Mouse (Mus musculus): ENCODE measurements around the gene Gtf3c2. TPM values are rescaled to one million over a fixed set of nuclear protein-coding genes. Genes with fewer than 3 reads are reported as not detected.
A peak's percentile ranks its signal among the peaks of the same experiment; 100 is the strongest.

Gene Gtf3c2
- polyA plus RNA-seq, 1 experiment from 2014 or later, result 87.5 TPM

- Histone ChIP-seq H3K36me3 (peaks cover 69% of the 10 kb centered on the region), H3K4me3 (no peak overlapping the region), H3K4me1 (peaks cover 31% of the 10 kb centered on the region), H3K9ac (no peak overlapping the region), H3K9me3 (peaks cover 6% of the 10 kb centered on the region), H3K27ac (no peak overlapping the region), H3K27me3 (no peaks in the 10 kb centered on the region), H3K4me2 (no peak overlapping the region)
- WGBS, result 92% methylated on average over 4 of the region's 4 CpGs
- ATAC-seq (ENCODE audit: insufficient number of reproducible peaks, insufficient read depth, low FRiP score, low TSS enrichment, low read depth), result no peak
Observed at GRCm38 (mm10) chr5:31195671-31196070, 15.7 kb upstream of the Gtf3c2 start.

- WGBS, result 92% methylated on average over 16 of the region's 16 CpGs
- peaks cover 23% of the 10 kb centered on the region for H3K4me1 ChIP-seq
- no peaks in the 10 kb centered on the region for H3K9me3 ChIP-seq
- H3K4me2 ChIP-seq, result peak overlapping the region; percentile 83
- H3K27ac ChIP-seq, result no peak overlapping the region
- H3K9ac ChIP-seq, result no peak overlapping the region; the same call in 1 of the 2 replicates
- peaks cover 69% of the 10 kb centered on the region for H3K36me3 ChIP-seq
- H3K4me3 ChIP-seq, result peak overlapping the region; percentile 87
- ATAC-seq (ENCODE audit: insufficient number of reproducible peaks, insufficient read depth, low FRiP score, low TSS enrichment, low read depth), result no peak
- H3K27me3 ChIP-seq, result no peaks in the 10 kb centered on the region
Observed at GRCm38 (mm10) chr5:31194486-31195485, 14.8 kb upstream of the Gtf3c2 start.

GRCm38 (mm10) chr5:31193631-31194281 is 13.8 kb upstream of the Gtf3c2 start:
- Histone ChIP-seq H3K9ac (peak overlapping the region; percentile 97), H3K27me3 (no peaks in the 10 kb centered on the region), H3K4me1 (peaks cover 21% of the 10 kb centered on the region), H3K9me3 (no peaks in the 10 kb centered on the region), H3K36me3 (peaks cover 67% of the 10 kb centered on the region), H3K4me3 (peak overlapping the region; percentile 87), H3K27ac (peak overlapping the region; percentile 89), H3K4me2 (peak overlapping the region; percentile 83)
- WGBS, result 11% methylated on average over 25 of the region's 25 CpGs
- no peak for ATAC-seq (ENCODE audit: insufficient number of reproducible peaks, insufficient read depth, low FRiP score, low TSS enrichment, low read depth)

GRCm38 (mm10) chr5:31192939-31193630 is 13.1 kb upstream of the Gtf3c2 start, which contains the start of the genes Snx17 and Eif2b4:
Gene Snx17, plus strand, starts transcription at chr5:31193227.
Gene Eif2b4, minus strand, starts transcription at chr5:31193430.
- ATAC-seq (ENCODE audit: insufficient number of reproducible peaks, insufficient read depth, low FRiP score, low TSS enrichment, low read depth), result peak; percentile 95
- under 1% methylated on average over 48 of the region's 48 CpGs for WGBS
- H3K27ac ChIP-seq, result peak within 1 kb of the TSS; percentile 89
- H3K9me3 ChIP-seq, result no peaks in the 10 kb centered on the region
- H3K36me3 ChIP-seq, result peaks cover 67% of the 10 kb centered on the region
- peak within 1 kb of the TSS; percentile 83 for H3K4me2 ChIP-seq
- no peaks in the 10 kb centered on the region for H3K27me3 ChIP-seq
- peaks cover 21% of the 10 kb centered on the region for H3K4me1 ChIP-seq
- H3K9ac ChIP-seq, result peak within 1 kb of the TSS; percentile 97
- peak within 1 kb of the TSS; percentile 87 for H3K4me3 ChIP-seq

GRCm38 (mm10) chr5:31192045-31192938 is 12.3 kb upstream of the Gtf3c2 start:
- Histone ChIP-seq H3K27ac (peak overlapping the region; percentile 70), H3K4me3 (peak overlapping the region; percentile 87), H3K9me3 (no peaks in the 10 kb centered on the region), H3K4me2 (peak overlapping the region; percentile 81), H3K4me1 (peaks cover 21% of the 10 kb centered on the region), H3K36me3 (peaks cover 67% of the 10 kb centered on the region), H3K27me3 (no peaks in the 10 kb centered on the region), H3K9ac (peak overlapping the region; percentile 97)
- peak; percentile 56 for ATAC-seq (ENCODE audit: insufficient number of reproducible peaks, insufficient read depth, low FRiP score, low TSS enrichment, low read depth)
- 12% methylated on average over 42 of the region's 42 CpGs for WGBS

GRCm38 (mm10) chr5:31190201-31190600 is 10.3 kb upstream of the Gtf3c2 start:
- peaks cover 52% of the 10 kb centered on the region for H3K36me3 ChIP-seq
- H3K27me3 ChIP-seq, result no peaks in the 10 kb centered on the region
- no peak overlapping the region for H3K9ac ChIP-seq
- H3K4me1 ChIP-seq, result peaks cover 21% of the 10 kb centered on the region
- no peaks in the 10 kb centered on the region for H3K9me3 ChIP-seq
- 90% methylated on average over 9 of the region's 9 CpGs for WGBS
- H3K27ac ChIP-seq, result no peak overlapping the region
- 0 out of 2 replicates have a peak overlapping the region, but pooled peaks have one; percentile 3 for H3K4me3 ChIP-seq
- no peak for ATAC-seq (ENCODE audit: insufficient number of reproducible peaks, insufficient read depth, low FRiP score, low TSS enrichment, low read depth)
- H3K4me2 ChIP-seq, result no peak overlapping the region

- Histone ChIP-seq H3K27ac (no peak overlapping the region), H3K27me3 (no peaks in the 10 kb centered on the region), H3K9ac (no peak overlapping the region), H3K36me3 (peaks cover 46% of the 10 kb centered on the region), H3K9me3 (no peaks in the 10 kb centered on the region), H3K4me3 (no peak overlapping the region), H3K4me2 (no peak overlapping the region), H3K4me1 (peaks cover 11% of the 10 kb centered on the region)
- ATAC-seq (ENCODE audit: insufficient number of reproducible peaks, insufficient read depth, low FRiP score, low TSS enrichment, low read depth), result no peak
- WGBS, result 82% methylated on average over 4 of the region's 4 CpGs
Observed at GRCm38 (mm10) chr5:31188223-31188840, 8.4 kb upstream of the Gtf3c2 start.

- Histone ChIP-seq H3K27ac (no peak overlapping the region), H3K4me2 (no peak overlapping the region), H3K36me3 (peaks cover 20% of the 10 kb centered on the region), H3K27me3 (no peaks in the 10 kb centered on the region), H3K4me3 (no peak overlapping the region), H3K4me1 (peaks cover 8% of the 10 kb centered on the region), H3K9ac (no peak overlapping the region), H3K9me3 (no peaks in the 10 kb centered on the region)
- ATAC-seq (ENCODE audit: insufficient number of reproducible peaks, insufficient read depth, low FRiP score, low TSS enrichment, low read depth), result no peak
- WGBS, result 57% methylated on average over 4 of the region's 4 CpGs
Observed at GRCm38 (mm10) chr5:31183678-31184077, 3.7 kb upstream of the Gtf3c2 start.

- no peak for ATAC-seq (ENCODE audit: insufficient number of reproducible peaks, insufficient read depth, low FRiP score, low TSS enrichment, low read depth)
- Histone ChIP-seq H3K4me1 (peaks cover 12% of the 10 kb centered on the region), H3K9ac (no peak overlapping the region), H3K36me3 (peaks cover 4% of the 10 kb centered on the region; the same call in 1 of the 2 replicates), H3K9me3 (no peaks in the 10 kb centered on the region), H3K27ac (no peak overlapping the region), H3K4me3 (no peak overlapping the region), H3K27me3 (no peaks in the 10 kb centered on the region), H3K4me2 (no peak overlapping the region)
- 89% methylated on average over 9 of the region's 9 CpGs for WGBS
Observed at GRCm38 (mm10) chr5:31181183-31181770, 1.3 kb upstream of the Gtf3c2 start.

GRCm38 (mm10) chr5:31179301-31179765 is 611 bp downstream of the Gtf3c2 start:
- Histone ChIP-seq H3K9me3 (no peaks in the 10 kb centered on the region), H3K9ac (peak overlapping the region; percentile 87), H3K4me3 (peak overlapping the region; percentile 86), H3K4me1 (peaks cover 12% of the 10 kb centered on the region), H3K27ac (peak overlapping the region; percentile 99), H3K27me3 (no peaks in the 10 kb centered on the region), H3K36me3 (peaks cover 10% of the 10 kb centered on the region), H3K4me2 (peak overlapping the region; percentile 94)
- ATAC-seq (ENCODE audit: insufficient number of reproducible peaks, insufficient read depth, low FRiP score, low TSS enrichment, low read depth), result peak; percentile 27; the same call in 1 of the 2 replicates
- 0% methylated on average over 25 of the region's 25 CpGs for WGBS
